10 mouse cellular contexts compared by ENCODE assay signal in the genomic region with DNA sequence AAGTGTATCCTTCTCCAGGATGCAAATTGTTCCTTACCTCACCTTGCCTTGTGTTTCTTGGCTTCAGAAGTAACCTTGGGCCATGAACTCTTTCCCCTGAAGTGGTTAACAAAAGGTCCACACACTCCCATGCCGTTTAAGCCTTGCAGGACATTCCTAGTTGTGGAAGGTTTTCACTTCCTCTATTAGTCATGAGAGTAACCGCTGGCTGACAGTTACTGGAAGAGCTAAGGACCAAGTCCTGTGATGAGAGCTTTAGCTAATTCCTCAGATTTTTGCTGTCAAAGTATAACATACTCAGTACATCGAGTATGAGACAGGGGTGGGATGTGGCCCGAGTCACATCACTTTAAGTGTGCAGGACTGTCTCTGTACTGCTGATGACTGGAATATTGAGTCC.
A peak's percentile ranks its signal among the peaks of the same experiment; 100 is the strongest.
DNase-seq lines count a peak whose midpoint lies in the region; ATAC-seq and TF ChIP-seq lines count a peak whose summit lies in the region.
"Had no signal": no experiment of that assay in that cellular context is flagged by ENCODE, and none has a peak within 500 bp of the region (broad histone marks: within the 10 kb centered on the region; RNA-seq: fewer than 3 reads in every experiment).

No protein-coding gene starts in this region.

- DNase-seq in layer of hippocampus, adult 2 months (ENCODE audit: low spot score in 2 of 2), result no peak
- no peak for DNase-seq in layer of hippocampus, adult 11-12 months (ENCODE audit: low spot score)
- DNase-seq in R1 (ENCODE audit: low read depth, low spot score), result peak; percentile 20
- DNase-seq in heart, embryonic 10.5 days (ENCODE audit: low spot score), result no peak
- no peak for DNase-seq in urinary bladder, postnatal 36 days (ENCODE audit: low spot score in 2 of 2)
- DNase-seq: forebrain, postnatal 0 days; heart, adult 2 months; thymus, postnatal 14 days had no signal

- H3K27ac ChIP-seq in layer of hippocampus, adult 2 months, result peak overlapping the region; percentile 41; the same call in 1 of the 2 replicates
- H3K27ac ChIP-seq in midbrain, embryonic 15.5 days, result peak overlapping the region; percentile 97; the same call in 1 of the 2 replicates
- H3K27ac ChIP-seq in heart, embryonic 10.5 days, result no peak overlapping the region
- H3K27ac ChIP-seq: heart, adult 2 months had no signal

- H3K36me3 ChIP-seq in midbrain, embryonic 15.5 days (replicated peaks), result no peaks in the 10 kb centered on the region
- no peaks in the 10 kb centered on the region for H3K36me3 ChIP-seq in heart, embryonic 10.5 days

- H3K9ac ChIP-seq in midbrain, embryonic 15.5 days, result no peak overlapping the region
- H3K9ac ChIP-seq: forebrain, postnatal 0 days had no signal

- H3K4me2 ChIP-seq in midbrain, embryonic 15.5 days, result no peak overlapping the region

- no peaks in the 10 kb centered on the region for H3K27me3 ChIP-seq in midbrain, embryonic 15.5 days (replicated peaks)
- no peaks in the 10 kb centered on the region for H3K27me3 ChIP-seq in heart, embryonic 10.5 days (ENCODE audit: insufficient read depth, poor library complexity, severe bottlenecking)

- 82% methylated on average over 4 of the region's 4 CpGs for WGBS in midbrain, embryonic 15.5 days
- WGBS in heart, embryonic 10.5 days, result 61% methylated on average over 4 of the region's 4 CpGs

- no peaks in the 10 kb centered on the region for H3K9me3 ChIP-seq in midbrain, embryonic 15.5 days
- no peaks in the 10 kb centered on the region for H3K9me3 ChIP-seq in heart, embryonic 10.5 days

- TF ChIP-seq CTCF in layer of hippocampus, adult 2 months (conservative IDR thresholded peaks at IDR 0.05), result no peak

- ATAC-seq in granulocyte monocyte progenitor cell, adult 5-6 weeks (replicated peaks; ENCODE audit: poor library complexity, severe bottlenecking), result peak; percentile 89
- ATAC-seq in midbrain, embryonic 15.5 days (replicated peaks), result no peak
- ATAC-seq: forebrain, postnatal 0 days had no signal

- peaks cover 44% of the 10 kb centered on the region for H3K4me1 ChIP-seq in midbrain, embryonic 15.5 days
- peaks cover 42% of the 10 kb centered on the region for H3K4me1 ChIP-seq in heart, embryonic 10.5 days

- H3K4me3 ChIP-seq in layer of hippocampus, adult 2 months, result no peak overlapping the region
- no peak overlapping the region for H3K4me3 ChIP-seq in midbrain, embryonic 15.5 days
- H3K4me3 ChIP-seq in heart, embryonic 10.5 days, result no peak overlapping the region
- H3K4me3 ChIP-seq: heart, adult 2 months had no signal
